Mouse (Mus musculus) liver, embryonic 14.5 days (tissue): ENCODE measurements around the gene Tnnc1.

Source experiments
- CTCF ChIP-seq: IDR thresholded peaks from 2 replicates; pipeline ENCODE4 v1.5.1; 2016; ENCODE audit warnings: antibody characterized with exemption, low read depth, control low read depth
- EP300 ChIP-seq: IDR thresholded peaks from 2 replicates; pipeline ENCODE4 v1.6.1; 2016; ENCODE audit warnings: antibody characterized with exemption, low read depth

- TF ChIP-seq CTCF (no peak), EP300 (no peak)
Measured at GRCm38 (mm10) chr14:31166827-31167226, 41.3 kb upstream of the Tnnc1 start.
